Mouse (Mus musculus) hindbrain, embryonic 14.5 days (tissue): Measurements from ENCODE around the gene Cwc22. TPM values are rescaled to one million over a fixed set of nuclear protein-coding genes. Genes with fewer than 3 reads are reported as not detected.

ENCODE experiments used
- ATAC-seq: fragments of 200-750 bp; cut with Nextera tagmentation; 2 replicates; pipeline ENCODE4 v1.8.0; 2017; ENCODE audit warnings: moderate number of reproducible peaks, mild to moderate bottlenecking, moderate TSS enrichment, moderate library complexity; ENCODE audit not compliant: low FRiP score
- DNase-seq: peaks from one replicate; pipeline ENCODE4 v3.0.0-alpha.2; 2015; ENCODE audit warnings: low spot score
- H3K27ac ChIP-seq: fragments of 300-500 bp; sonication (generic); 2 replicates; pipeline ENCODE4 v1.5.1; 2014; ENCODE audit warnings: mild to moderate bottlenecking, moderate library complexity
- H3K27me3 ChIP-seq: fragments of 300-500 bp; sonication (generic); 2 replicates; pipeline ENCODE4 v1.6.1; 2014; ENCODE audit warnings: mild to moderate bottlenecking, low read length, mixed read lengths; ENCODE audit not compliant: control insufficient read depth, insufficient read depth
- H3K36me3 ChIP-seq: fragments of 300-500 bp; sonication (generic); replicated peaks from 2 replicates; pipeline ENCODE4 v1.6.1; 2014; ENCODE audit not compliant: control insufficient read depth, insufficient read depth
- H3K4me1 ChIP-seq: fragments of 300-500 bp; sonication (generic); replicated peaks from 2 replicates; pipeline ENCODE4 v1.6.1; 2014; ENCODE audit warnings: antibody characterized with exemption, low read length, mixed read lengths; ENCODE audit not compliant: control insufficient read depth, insufficient read depth
- H3K4me2 ChIP-seq: fragments of 300-500 bp; sonication (generic); replicated peaks from 2 replicates; pipeline ENCODE4 v1.6.1; 2014; ENCODE audit warnings: mild to moderate bottlenecking, moderate library complexity
- H3K4me3 ChIP-seq: fragments of 300-500 bp; sonication (generic); replicated peaks from 2 replicates; pipeline ENCODE4 v1.5.1; 2014; ENCODE audit warnings: mild to moderate bottlenecking, low read length
- H3K9ac ChIP-seq: fragments of 300-500 bp; sonication (generic); 2 replicates; pipeline ENCODE4 v1.6.1; 2014
- H3K9me3 ChIP-seq: fragments of 300-500 bp; sonication (generic); 2 replicates; pipeline ENCODE4 v1.6.1; 2016; ENCODE audit warnings: low read length; ENCODE audit not compliant: control insufficient read depth
- WGBS: fragments of 180-500 bp; shearing (Covaris S2); extraction: QIAGEN DNeasy Blood & Tissue Kit; methylation state at CpG from one replicate; pipeline ENCODE4 v1.1.7; 2014; 5-methylcytosine and 5-hydroxymethylcytosine counted together
- polyA plus RNA-seq: library from polyadenylated mRNA; unstranded; fragments of >200 nt; fragmentation: Nextera tagmentation; extraction: Ambion mirVana; gene quantifications from 2 replicates; pipeline ENCODE4 v1.2.1, GENCODE M21; 2014

Gene Cwc22
- polyA plus RNA-seq, 1 experiment from 2014 or later = 19.8 TPM

DNA sequence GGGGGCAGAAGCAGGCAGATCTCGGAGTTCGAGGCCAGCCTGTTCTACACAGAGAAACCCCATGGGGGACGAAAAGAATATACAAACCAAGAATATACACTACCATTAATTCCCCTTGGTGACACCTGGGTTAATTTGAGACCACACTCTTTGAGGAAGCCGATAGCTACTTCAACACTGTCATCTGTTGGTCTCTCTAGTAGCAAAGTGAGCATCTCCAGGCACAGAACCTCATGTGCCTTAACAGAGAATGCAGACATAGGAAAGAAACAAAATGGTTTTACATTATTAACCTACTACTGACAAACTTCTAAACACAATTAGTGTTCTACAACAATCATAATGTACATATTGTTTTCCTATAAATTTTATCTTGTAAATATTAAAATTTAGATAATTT lies 24.9 kb downstream of the Cwc22 start:
- Histone ChIP-seq H3K9me3 (no peaks in the 10 kb centered on the region), H3K27me3 (no peaks in the 10 kb centered on the region), H3K27ac (no peak overlapping the region), H3K4me3 (no peak overlapping the region), H3K9ac (no peak overlapping the region), H3K4me2 (no peak overlapping the region), H3K4me1 (no peaks in the 10 kb centered on the region), H3K36me3 (peaks cover 67% of the 10 kb centered on the region)
- DNase-seq (no peak), ATAC-seq (no peak)
- WGBS = 93% methylated on average over 4 of the region's 4 CpGs

DNA sequence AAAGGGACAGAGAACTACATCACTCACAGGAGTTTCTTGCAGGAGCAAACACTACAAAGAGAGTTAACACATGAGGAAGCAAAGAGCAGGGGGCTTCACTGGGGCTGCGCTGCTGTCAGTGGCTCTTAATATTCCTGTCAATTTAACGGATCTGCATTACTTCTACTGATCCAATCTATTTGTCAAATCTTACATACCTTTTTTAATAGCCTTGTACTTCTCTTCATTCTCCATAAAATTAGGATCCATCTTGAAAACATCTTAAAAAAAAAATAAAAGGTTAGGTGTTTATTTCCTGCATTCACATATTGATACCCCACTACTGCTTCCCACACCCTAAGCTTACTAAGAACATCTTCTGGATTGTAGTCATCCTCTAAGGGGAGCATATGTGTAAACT lies 25.6 kb downstream of the Cwc22 start:
- 96% methylated on average over 2 of the region's 2 CpGs for WGBS
- ATAC-seq (no peak), DNase-seq (no peak)
- Histone ChIP-seq H3K4me3 (no peak overlapping the region), H3K27ac (no peak overlapping the region), H3K36me3 (peaks cover 69% of the 10 kb centered on the region), H3K9me3 (no peaks in the 10 kb centered on the region), H3K4me1 (no peaks in the 10 kb centered on the region), H3K4me2 (no peak overlapping the region), H3K27me3 (no peaks in the 10 kb centered on the region), H3K9ac (no peak overlapping the region)

DNA sequence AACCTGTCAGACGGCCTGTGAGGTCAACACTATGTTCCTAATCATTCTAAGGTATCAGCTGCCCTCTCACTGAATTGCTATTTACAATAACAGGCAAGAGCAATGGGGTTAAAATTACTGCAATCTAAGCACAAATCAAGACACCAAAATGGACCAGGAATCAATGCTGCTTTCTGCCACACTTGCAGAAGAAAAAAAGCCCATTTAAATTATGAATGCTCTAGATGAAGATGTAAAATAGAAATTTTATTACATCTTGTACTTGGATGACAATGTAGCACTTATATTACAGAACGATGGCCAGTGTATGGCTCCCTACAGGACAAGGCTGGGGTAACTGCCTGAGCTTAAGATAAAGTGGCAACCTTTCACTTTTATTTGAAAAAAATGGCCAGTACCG lies 27.7 kb downstream of the Cwc22 start:
- H3K4me3 ChIP-seq = no peak overlapping the region
- H3K4me2 ChIP-seq = no peak overlapping the region
- no peaks in the 10 kb centered on the region for H3K4me1 ChIP-seq
- no peak overlapping the region for H3K27ac ChIP-seq
- H3K9me3 ChIP-seq = no peaks in the 10 kb centered on the region
- peaks cover 74% of the 10 kb centered on the region for H3K36me3 ChIP-seq
- DNase-seq (no peak), ATAC-seq (no peak)
- H3K9ac ChIP-seq = no peak overlapping the region
- no peaks in the 10 kb centered on the region for H3K27me3 ChIP-seq
- 86% methylated on average over 3 of the region's 3 CpGs for WGBS

DNA sequence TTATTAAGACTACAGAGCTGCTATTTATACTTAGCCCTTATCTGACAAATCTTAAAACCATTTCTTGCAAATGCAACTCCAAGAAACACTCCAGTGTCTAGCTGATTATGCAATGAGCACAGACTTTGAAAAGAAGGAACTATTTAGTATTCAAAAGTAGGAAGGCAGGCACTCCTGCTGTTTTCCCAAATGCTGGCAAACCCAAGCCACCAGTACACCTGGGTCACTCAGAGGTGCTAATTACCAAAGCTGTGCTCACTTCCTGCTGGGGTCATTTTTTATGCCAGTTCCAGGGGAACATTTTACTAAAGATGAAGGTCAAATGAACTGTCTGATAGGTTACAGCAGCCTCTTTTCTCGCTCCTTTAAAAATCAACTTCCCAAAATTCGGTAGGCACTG lies 28.2 kb downstream of the Cwc22 start:
- no peaks in the 10 kb centered on the region for H3K9me3 ChIP-seq
- H3K27me3 ChIP-seq = no peaks in the 10 kb centered on the region
- H3K27ac ChIP-seq = no peak overlapping the region
- H3K36me3 ChIP-seq = peaks cover 74% of the 10 kb centered on the region
- no peak overlapping the region for H3K4me2 ChIP-seq
- no peak overlapping the region for H3K9ac ChIP-seq
- DNase-seq (no peak), ATAC-seq (no peak)
- WGBS = 90% methylated on average over 2 of the region's 2 CpGs
- H3K4me3 ChIP-seq = no peak overlapping the region
- H3K4me1 ChIP-seq = no peaks in the 10 kb centered on the region

DNA sequence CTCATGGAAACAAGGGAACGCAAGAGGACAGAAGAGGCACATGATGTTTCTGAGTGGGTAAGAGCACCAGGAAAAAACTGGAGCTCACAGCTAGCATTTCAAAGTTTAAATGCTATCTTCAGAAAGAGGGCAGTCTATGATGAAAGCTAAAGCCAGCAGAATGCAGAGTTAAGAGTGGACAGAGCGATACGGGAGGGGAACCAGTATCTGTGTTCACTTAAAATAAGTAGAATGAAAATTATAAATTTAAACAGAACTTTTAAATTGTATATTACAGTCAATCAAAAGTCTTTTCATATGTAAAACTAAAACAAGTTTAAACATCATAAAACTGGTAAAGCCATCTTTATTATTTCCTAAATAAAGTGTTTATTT lies 28.8 kb downstream of the Cwc22 start:
- Histone ChIP-seq H3K4me3 (no peak overlapping the region), H3K4me1 (no peaks in the 10 kb centered on the region), H3K27me3 (no peaks in the 10 kb centered on the region), H3K9ac (no peak overlapping the region), H3K9me3 (no peaks in the 10 kb centered on the region), H3K27ac (no peak overlapping the region), H3K36me3 (peaks cover 78% of the 10 kb centered on the region), H3K4me2 (no peak overlapping the region)
- ATAC-seq (no peak), DNase-seq (no peak)
- WGBS = 98% methylated on average over 3 of the region's 3 CpGs

DNA sequence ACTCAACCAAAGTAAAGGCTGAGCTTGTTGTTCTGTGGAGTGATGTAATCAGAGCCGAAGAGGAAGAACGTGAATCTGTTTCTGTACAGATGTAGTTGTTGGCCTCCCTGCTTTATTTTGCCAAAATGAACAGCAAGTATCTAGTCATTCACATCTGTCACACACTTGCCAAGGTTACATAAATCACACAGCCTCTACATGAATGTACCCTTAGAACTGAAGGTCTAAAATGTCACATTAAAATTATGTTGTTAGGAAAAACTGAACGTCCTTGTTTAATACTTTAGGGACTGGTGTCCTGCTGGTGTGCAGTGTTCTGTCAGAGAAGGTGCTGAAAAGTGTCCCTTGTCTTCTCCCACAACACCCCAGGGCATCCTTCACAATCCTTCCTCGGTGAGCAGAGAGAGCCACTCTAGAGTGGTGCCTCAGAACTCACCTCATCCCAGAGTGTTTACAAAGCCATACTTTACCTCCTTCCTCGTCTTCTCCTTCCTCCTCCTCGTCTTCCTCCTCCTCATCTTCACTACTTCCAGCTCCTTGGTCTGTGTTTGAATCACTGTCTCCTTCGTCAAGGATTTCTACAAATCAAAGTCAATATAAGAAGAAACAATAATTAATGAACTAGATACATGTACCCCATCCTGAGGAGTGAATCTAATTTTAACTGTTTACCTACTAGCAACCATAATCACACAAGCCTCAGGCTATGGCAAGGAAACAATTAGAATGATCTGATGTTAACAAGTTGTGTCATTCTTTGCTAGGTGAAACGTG lies 29.4 kb downstream of the Cwc22 start:
- peaks cover 81% of the 10 kb centered on the region for H3K36me3 ChIP-seq
- no peak overlapping the region for H3K9ac ChIP-seq
- H3K4me2 ChIP-seq = no peak overlapping the region

DNA sequence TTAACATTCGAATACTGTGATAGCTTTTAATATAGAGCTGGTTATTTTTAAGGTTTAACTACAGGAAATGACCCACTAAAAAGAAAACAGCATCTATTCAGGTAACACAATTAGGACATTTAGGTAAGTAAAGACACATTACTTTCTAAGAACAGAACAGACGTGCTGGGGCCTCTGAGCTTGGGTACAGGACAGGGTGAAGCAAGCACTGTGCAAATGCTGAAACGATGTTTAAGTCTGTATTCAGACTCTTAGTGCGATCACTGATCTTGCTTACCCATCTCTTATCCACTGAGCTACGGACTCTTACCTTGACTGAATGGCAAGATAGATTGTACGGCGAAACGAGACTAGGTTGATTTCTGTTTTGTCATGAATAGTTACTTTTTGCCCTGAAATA lies 31.0 kb downstream of the Cwc22 start:
- no peak overlapping the region for H3K9ac ChIP-seq
- H3K4me1 ChIP-seq = no peaks in the 10 kb centered on the region
- H3K27me3 ChIP-seq = no peaks in the 10 kb centered on the region
- DNase-seq = no peak
- ATAC-seq = no peak
- no peak overlapping the region for H3K27ac ChIP-seq
- no peak overlapping the region for H3K4me2 ChIP-seq
- 95% methylated on average over 8 of the region's 8 CpGs for WGBS
- no peaks in the 10 kb centered on the region for H3K9me3 ChIP-seq
- peaks cover 81% of the 10 kb centered on the region for H3K36me3 ChIP-seq
- H3K4me3 ChIP-seq = no peak overlapping the region

More for the DNA sequence above, 29.4 kb downstream of the Cwc22 start:
- no peaks in the 10 kb centered on the region for H3K9me3 ChIP-seq
- whole genome bisulfite sequencing = 89% methylated on average over 8 of the region's 8 CpGs
- H3K27me3 ChIP-seq = no peaks in the 10 kb centered on the region
- H3K4me3 ChIP-seq = no peak overlapping the region
- no peak for DNase-seq
- no peak for ATAC-seq
- no peak overlapping the region for H3K27ac ChIP-seq
- H3K4me1 ChIP-seq = no peaks in the 10 kb centered on the region

DNA sequence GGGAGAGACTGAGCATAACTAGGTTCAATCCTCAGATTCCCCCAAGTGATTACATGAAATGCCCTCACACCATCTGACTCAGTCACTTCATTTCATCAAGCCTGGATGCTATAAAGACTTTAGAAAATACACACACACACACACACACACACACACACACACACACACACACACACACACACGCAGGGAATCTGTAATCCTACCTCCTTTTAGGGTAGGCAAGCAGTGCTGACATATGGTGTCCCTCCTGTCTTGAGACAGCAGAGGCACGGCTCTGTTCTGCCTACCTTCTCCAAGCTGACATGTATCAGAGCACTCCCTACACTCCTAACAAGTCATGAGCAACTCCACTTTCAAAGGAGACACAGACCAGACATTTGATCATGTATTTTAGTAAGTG lies 32.5 kb downstream of the Cwc22 start:
- DNase-seq (no peak), ATAC-seq (no peak)
- H3K27ac ChIP-seq = no peak overlapping the region
- 81% methylated on average over 2 of the region's 2 CpGs for WGBS
- H3K27me3 ChIP-seq = no peaks in the 10 kb centered on the region
- no peak overlapping the region for H3K4me3 ChIP-seq
- peaks cover 75% of the 10 kb centered on the region for H3K36me3 ChIP-seq
- no peaks in the 10 kb centered on the region for H3K9me3 ChIP-seq
- no peak overlapping the region for H3K9ac ChIP-seq
- H3K4me1 ChIP-seq = no peaks in the 10 kb centered on the region
- no peak overlapping the region for H3K4me2 ChIP-seq

DNA sequence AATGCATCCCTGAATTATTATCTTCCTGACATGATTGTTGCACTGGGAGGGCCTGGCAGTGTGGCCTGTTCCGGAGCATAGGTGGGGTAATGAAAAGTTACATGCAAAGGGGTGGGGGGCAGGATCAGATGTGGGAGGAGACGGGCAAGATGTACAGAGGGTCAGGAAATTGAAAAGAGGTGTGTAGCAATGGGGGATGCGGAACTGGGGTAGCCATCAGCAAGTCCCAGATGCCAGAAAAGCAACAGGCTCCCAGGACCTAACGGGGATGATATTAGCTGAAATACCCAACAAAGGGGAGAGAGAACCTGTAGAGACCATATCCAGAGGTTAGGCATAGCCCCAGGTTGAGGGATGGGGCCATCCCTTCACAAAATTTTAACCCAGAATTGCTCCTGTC lies 34.0 kb downstream of the Cwc22 start:
- no peak overlapping the region for H3K4me2 ChIP-seq
- no peak for DNase-seq
- H3K27me3 ChIP-seq = no peaks in the 10 kb centered on the region
- 97% methylated on average over 4 of the region's 4 CpGs for WGBS
- peaks cover 61% of the 10 kb centered on the region for H3K36me3 ChIP-seq
- H3K27ac ChIP-seq = no peak overlapping the region
- H3K9ac ChIP-seq = no peak overlapping the region
- H3K4me3 ChIP-seq = no peak overlapping the region
- no peaks in the 10 kb centered on the region for H3K4me1 ChIP-seq
- ATAC-seq = no peak
- no peaks in the 10 kb centered on the region for H3K9me3 ChIP-seq

DNA sequence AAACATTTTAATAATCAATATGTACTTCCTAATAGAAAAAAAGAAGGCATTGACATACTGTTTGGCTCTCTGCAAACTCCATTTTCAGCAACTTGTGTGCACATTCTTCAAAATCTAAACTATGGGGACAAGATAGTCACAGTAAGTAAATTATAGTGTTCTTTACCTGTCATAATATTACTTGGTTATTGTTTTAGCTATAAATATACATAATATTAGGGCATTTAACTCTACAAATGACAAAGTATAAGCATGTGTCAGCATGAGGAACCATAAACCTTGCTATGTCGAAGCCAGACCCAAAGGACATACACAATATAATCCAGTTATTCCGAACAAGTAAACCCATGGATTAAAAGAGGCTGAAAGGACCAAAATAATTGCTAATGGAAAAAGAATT lies 34.7 kb downstream of the Cwc22 start:
- no peak for DNase-seq
- H3K4me1 ChIP-seq = no peaks in the 10 kb centered on the region
- no peak overlapping the region for H3K27ac ChIP-seq
- H3K36me3 ChIP-seq = peaks cover 61% of the 10 kb centered on the region
- no peaks in the 10 kb centered on the region for H3K27me3 ChIP-seq
- no peaks in the 10 kb centered on the region for H3K9me3 ChIP-seq
- ATAC-seq = no peak
- no peak overlapping the region for H3K9ac ChIP-seq
- H3K4me3 ChIP-seq = no peak overlapping the region
- WGBS = 96% methylated on average over 2 of the region's 2 CpGs
- no peak overlapping the region for H3K4me2 ChIP-seq
